Comparison of ENCODE assay signal across 8 mouse cellular contexts in genomic region chr11:116571767-116572679, GRCm38 (mm10). TPM values are rescaled to one million over a fixed set of nuclear protein-coding genes. Genes with fewer than 3 reads are reported as not detected.
A peak's percentile ranks its signal among the peaks of the same experiment; 100 is the strongest.
DNase-seq lines count a peak whose midpoint lies in the region; ATAC-seq and TF ChIP-seq lines count a peak whose summit lies in the region.

No protein-coding gene starts in this region.

- no peak for TF ChIP-seq POLR2A in kidney, adult 2 months (IDR thresholded peaks at IDR 0.05; ENCODE audit: low read depth, low read length)

- peak overlapping the region; percentile 35 for H3K27ac ChIP-seq in gastrocnemius, adult 2 months
- H3K27ac ChIP-seq in heart, embryonic 10.5 days = 0 out of 2 replicates have a peak overlapping the region, but pooled peaks have one; percentile 79
- H3K27ac ChIP-seq in kidney, adult 2 months (ENCODE audit: insufficient read depth, low read depth, low read length) = no peak overlapping the region

- H3K36me3 ChIP-seq in heart, embryonic 10.5 days = 0 out of 2 replicates have a peak, but pooled peaks cover 4% of the 10 kb centered on the region
- H3K36me3 ChIP-seq in kidney, adult 2 months (ENCODE audit: control insufficient read depth, insufficient read depth, low read length) = no peaks in the 10 kb centered on the region

- WGBS in heart, embryonic 10.5 days = 68% methylated on average over 19 of the region's 19 CpGs
- 79% methylated on average over 19 of the region's 19 CpGs for WGBS in kidney, adult 2 months

- peaks cover 88% of the 10 kb centered on the region for H3K4me1 ChIP-seq in heart, embryonic 10.5 days
- peaks cover 5% of the 10 kb centered on the region; the same call in 1 of the 2 replicates for H3K4me1 ChIP-seq in kidney, adult 2 months (ENCODE audit: control insufficient read depth, insufficient read depth, low read length)

- no peak overlapping the region for H3K4me3 ChIP-seq in gastrocnemius, adult 2 months
- H3K4me3 ChIP-seq in heart, embryonic 10.5 days = no peak overlapping the region
- H3K4me3 ChIP-seq in kidney, adult 2 months (ENCODE audit: insufficient read depth, low read depth, low read length) = no peak overlapping the region

- peak; percentile 46 for DNase-seq in gastrocnemius, adult 2 months
- no peak for DNase-seq in gastrocnemius, postnatal 10 days
- DNase-seq in adrenal gland, postnatal 10 days = peak; percentile 78
- no peak for DNase-seq in heart, embryonic 10.5 days (ENCODE audit: low spot score)
- DNase-seq in lung, postnatal 36 days = peak; percentile 63
- no peak for DNase-seq in kidney, adult 2 months
- no peak for DNase-seq in right cerebral cortex, postnatal 36 days (ENCODE audit: low spot score in 2 of 2)

- TF ChIP-seq CTCF in gastrocnemius, adult 2 months (IDR thresholded peaks at IDR 0.05) = no peak
- no peak for TF ChIP-seq CTCF in kidney, adult 2 months (conservative IDR thresholded peaks at IDR 0.05; ENCODE audit: insufficient read depth, insufficient read length, low read depth, low read length)

- intact Hi-C loops in gastrocnemius, adult 2 months (cut with DNase I) = no loop called here

- no peak for ATAC-seq in CD4-positive, CD25-positive, alpha-beta regulatory T cell, adult 4 months

- no peaks in the 10 kb centered on the region for H3K27me3 ChIP-seq in heart, embryonic 10.5 days (ENCODE audit: insufficient read depth, poor library complexity, severe bottlenecking)
- no peaks in the 10 kb centered on the region for H3K27me3 ChIP-seq in kidney, adult 2 months (replicated peaks; ENCODE audit: control insufficient read depth, insufficient read depth, low read length)

- no peaks in the 10 kb centered on the region for H3K9me3 ChIP-seq in heart, embryonic 10.5 days

RNA-seq across cellular contexts. Expression of gene Ube2o, which starts 9.2 kb away (rescaled TPM):
- 10 to 100 TPM; 19.4 to 22.9 TPM for total RNA-seq in gastrocnemius, adult 2 months (2021)
- total RNA-seq in gastrocnemius, postnatal 10 days (2021) = 10 to 100 TPM; 20.7 to 24.9 TPM
- total RNA-seq in adrenal gland, postnatal 10 days (2021) = 10 to 100 TPM; 20.8 to 29.8 TPM
- polyA plus RNA-seq in heart, embryonic 10.5 days (2016; fragmentation: Nextera tagmentation; extraction: Ambion mirVana) = 8.5 and 10.3 TPM in 2 replicates
- polyA plus RNA-seq in kidney, adult 2 months (2012; rRNA removed) = 10.3 and 10.8 TPM in 2 replicates
- 1 to 10 TPM; 1.1 to 3.5 TPM for polyA plus RNA-seq in CD4-positive, CD25-positive, alpha-beta regulatory T cell, adult 4 months (2017; shearing (Covaris generic))

RNA-seq across cellular contexts. Expression of gene Aanat, which starts 14.2 kb away (rescaled TPM):
- not detected for total RNA-seq in gastrocnemius, adult 2 months (2021)
- not detected for total RNA-seq in gastrocnemius, postnatal 10 days (2021)
- not detected for total RNA-seq in adrenal gland, postnatal 10 days (2021)
- not detected in 2 replicates for polyA plus RNA-seq in heart, embryonic 10.5 days (2016; fragmentation: Nextera tagmentation; extraction: Ambion mirVana)
- polyA plus RNA-seq in kidney, adult 2 months (2012; rRNA removed) = not detected in 2 replicates
- not detected for polyA plus RNA-seq in CD4-positive, CD25-positive, alpha-beta regulatory T cell, adult 4 months (2017; shearing (Covaris generic))

RNA-seq across cellular contexts. Expression of gene Sphk1, which starts 41.3 kb away (rescaled TPM):
- total RNA-seq in gastrocnemius, adult 2 months (2021) = 1 to 10 TPM in 1 of 2 experiments, under 1 TPM in 1; 0.36 to 1.7 TPM
- 1 to 10 TPM; 3.7 to 4.0 TPM for total RNA-seq in gastrocnemius, postnatal 10 days (2021)
- total RNA-seq in adrenal gland, postnatal 10 days (2021) = 1 to 10 TPM; 3.0 to 5.1 TPM
- 2.3 and 2.7 TPM in 2 replicates for polyA plus RNA-seq in heart, embryonic 10.5 days (2016; fragmentation: Nextera tagmentation; extraction: Ambion mirVana)
- polyA plus RNA-seq in kidney, adult 2 months (2012; rRNA removed) = 9.9 and 12.0 TPM in 2 replicates
- under 1 TPM in 1 of 2 experiments, not detected in 1; 0.35 TPM for polyA plus RNA-seq in CD4-positive, CD25-positive, alpha-beta regulatory T cell, adult 4 months (2017; shearing (Covaris generic))

RNA-seq across cellular contexts. Expression of gene Rhbdf2, which starts 54.8 kb away (rescaled TPM):
- total RNA-seq in gastrocnemius, adult 2 months (2021) = 10 to 100 TPM; 11.6 to 14.4 TPM
- 1 to 10 TPM; 5.2 to 8.4 TPM for total RNA-seq in gastrocnemius, postnatal 10 days (2021)
- 10 to 100 TPM; 11.1 to 14.4 TPM for total RNA-seq in adrenal gland, postnatal 10 days (2021)
- 6.7 and 8.7 TPM in 2 replicates for polyA plus RNA-seq in heart, embryonic 10.5 days (2016; fragmentation: Nextera tagmentation; extraction: Ambion mirVana)
- polyA plus RNA-seq in kidney, adult 2 months (2012; rRNA removed) = 18.0 and 19.1 TPM in 2 replicates
- polyA plus RNA-seq in CD4-positive, CD25-positive, alpha-beta regulatory T cell, adult 4 months (2017; shearing (Covaris generic)) = 1 to 10 TPM; 3.3 to 4.3 TPM

Comparison
In these comparisons a context has a peak if more than half of its experiments do, and no peak if none do; other contexts are left out.
1. DNase-seq: peak in gastrocnemius, adult 2 months (single experiment), adrenal gland, postnatal 10 days (single experiment) and lung, postnatal 36 days (single experiment); none in gastrocnemius, postnatal 10 days (single experiment), heart, embryonic 10.5 days (single experiment), kidney, adult 2 months (single experiment) and right cerebral cortex, postnatal 36 days (0 of 2).